Comparison of ENCODE assay signal across 29 mouse cellular contexts in the genomic region with DNA sequence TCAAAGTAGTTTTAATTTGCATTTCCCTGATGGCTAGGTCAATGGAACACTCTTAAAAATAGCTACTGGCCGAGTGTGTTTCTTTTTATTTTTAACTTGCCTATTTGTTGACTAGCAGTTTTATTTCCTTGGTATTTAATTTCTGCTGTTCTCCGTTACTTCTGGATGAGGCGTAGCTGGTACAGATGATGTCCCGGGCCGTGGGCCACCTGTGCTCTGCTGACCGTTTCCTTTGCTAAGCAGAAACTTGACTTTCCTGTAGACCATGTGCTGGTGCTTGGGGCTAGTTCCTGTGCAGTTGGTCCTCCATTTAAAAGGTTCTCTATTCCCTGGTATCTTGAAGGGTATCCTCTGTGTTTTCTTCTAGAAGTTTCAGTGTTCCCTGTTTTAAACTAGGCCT. TPM values are rescaled to one million over a fixed set of nuclear protein-coding genes. Genes with fewer than 3 reads are reported as not detected.
DNase-seq lines count a peak whose midpoint lies in the region; ATAC-seq and TF ChIP-seq lines count a peak whose summit lies in the region.
"Had no signal": no experiment of that assay in that cellular context is flagged by ENCODE, and none has a peak within 500 bp of the region (broad histone marks: within the 10 kb centered on the region; RNA-seq: fewer than 3 reads in every experiment).

No protein-coding gene starts in this region.

- no peaks in the 10 kb centered on the region for H3K27me3 ChIP-seq in heart, embryonic 10.5 days (ENCODE audit: insufficient read depth, poor library complexity, severe bottlenecking)
- no peaks in the 10 kb centered on the region for H3K27me3 ChIP-seq in liver, embryonic 14.5 days (ENCODE audit: control insufficient read depth, insufficient read depth, low read length)
- no peaks in the 10 kb centered on the region for H3K27me3 ChIP-seq in liver, embryonic 11.5 days (replicated peaks; ENCODE audit: control insufficient read depth, insufficient read depth, low read length)
- H3K27me3 ChIP-seq in liver, embryonic 16.5 days (ENCODE audit: control insufficient read depth, insufficient read depth, low read depth, low read length) = no peaks in the 10 kb centered on the region
- H3K27me3 ChIP-seq: CH12.LX; embryonic facial prominence, embryonic 12.5 days; embryonic facial prominence, embryonic 15.5 days; hindbrain, embryonic 13.5 days; intestine, embryonic 15.5 days; Patski had no signal

- no peak overlapping the region for H3K4me3 ChIP-seq in gastrocnemius, adult 2 months
- H3K4me3 ChIP-seq in heart, embryonic 10.5 days = no peak overlapping the region
- no peak overlapping the region for H3K4me3 ChIP-seq in liver, embryonic 14.5 days (ENCODE audit: insufficient read depth in 1 of 2, low read depth in 2 of 2, low read length in 2 of 2)
- no peak overlapping the region for H3K4me3 ChIP-seq in liver, embryonic 11.5 days (ENCODE audit: low read depth, low read length)
- no peak overlapping the region for H3K4me3 ChIP-seq in liver, embryonic 16.5 days (ENCODE audit: low read depth, low read length)
- H3K4me3 ChIP-seq: embryonic facial prominence, embryonic 12.5 days; embryonic facial prominence, embryonic 15.5 days; hindbrain, embryonic 10.5 days; hindbrain, embryonic 13.5 days; intestine, embryonic 15.5 days had no signal

- no peak for ATAC-seq in liver, embryonic 14.5 days (ENCODE audit: insufficient read depth)
- no peak for ATAC-seq in liver, embryonic 11.5 days (replicated peaks; ENCODE audit: low FRiP score)
- no peak for ATAC-seq in liver, embryonic 16.5 days (ENCODE audit: low read depth)
- ATAC-seq: forebrain, embryonic 14.5 days; forebrain, postnatal 0 days; hindbrain, embryonic 16.5 days; intestine, embryonic 15.5 days; Patski had no signal

- peak overlapping the region; percentile 27; the same call in 1 of the 2 replicates for H3K9ac ChIP-seq in liver, embryonic 14.5 days (replicated peaks)
- H3K9ac ChIP-seq in liver, embryonic 11.5 days (ENCODE audit: low read depth, low read length) = no peak overlapping the region
- no peak overlapping the region for H3K9ac ChIP-seq in liver, embryonic 16.5 days (ENCODE audit: low read depth, low read length)
- H3K9ac ChIP-seq: embryonic facial prominence, embryonic 12.5 days; embryonic facial prominence, embryonic 15.5 days; forebrain, postnatal 0 days; hindbrain, embryonic 13.5 days; intestine, embryonic 15.5 days had no signal

- no peaks in the 10 kb centered on the region for H3K9me3 ChIP-seq in heart, embryonic 10.5 days
- no peaks in the 10 kb centered on the region for H3K9me3 ChIP-seq in liver, embryonic 14.5 days (ENCODE audit: control insufficient read depth, low read length)
- H3K9me3 ChIP-seq in liver, embryonic 11.5 days (ENCODE audit: control insufficient read depth, low read length) = no peaks in the 10 kb centered on the region
- no peaks in the 10 kb centered on the region for H3K9me3 ChIP-seq in liver, embryonic 16.5 days (replicated peaks; ENCODE audit: control insufficient read depth, low read length)
- H3K9me3 ChIP-seq: embryonic facial prominence, embryonic 12.5 days; embryonic facial prominence, embryonic 15.5 days; G1E; hindbrain, embryonic 10.5 days; hindbrain, embryonic 13.5 days; intestine, embryonic 15.5 days had no signal

- 0 out of 2 replicates have a peak, but pooled peaks have one; percentile 7 for TF ChIP-seq EP300 in liver, embryonic 14.5 days (IDR thresholded peaks at IDR 0.05; ENCODE audit: low read depth)

- H3K4me1 ChIP-seq in heart, embryonic 10.5 days = 0 out of 2 replicates have a peak, but pooled peaks cover under 1% of the 10 kb centered on the region
- peaks cover 37 to 41% of the 10 kb centered on the region in 2 experiments for H3K4me1 ChIP-seq in liver, embryonic 14.5 days (replicated peaks; ENCODE audit: control insufficient read depth in 2 of 2, insufficient read depth in 2 of 2, low read length in 1 of 2)
- H3K4me1 ChIP-seq in liver, embryonic 11.5 days (replicated peaks; ENCODE audit: control insufficient read depth, insufficient read depth, low read length) = peaks cover 18% of the 10 kb centered on the region
- peaks cover 32% of the 10 kb centered on the region for H3K4me1 ChIP-seq in liver, embryonic 16.5 days (ENCODE audit: control insufficient read depth, low read depth, low read length)

- no peaks in the 10 kb centered on the region for H3K36me3 ChIP-seq in heart, embryonic 10.5 days
- H3K36me3 ChIP-seq in liver, embryonic 14.5 days (replicated peaks; ENCODE audit: control insufficient read depth, insufficient read depth, low read depth) = no peaks in the 10 kb centered on the region
- H3K36me3 ChIP-seq in liver, embryonic 11.5 days (ENCODE audit: control insufficient read depth, insufficient read depth, low read length) = no peaks in the 10 kb centered on the region
- no peaks in the 10 kb centered on the region for H3K36me3 ChIP-seq in liver, embryonic 16.5 days (ENCODE audit: control insufficient read depth, insufficient read depth)
- H3K36me3 ChIP-seq: embryonic facial prominence, embryonic 12.5 days; embryonic facial prominence, embryonic 15.5 days; G1E; hindbrain, embryonic 10.5 days; hindbrain, embryonic 13.5 days; intestine, embryonic 15.5 days had no signal

- H3K27ac ChIP-seq in gastrocnemius, adult 2 months = peak overlapping the region; percentile 87
- H3K27ac ChIP-seq in heart, embryonic 10.5 days = peak overlapping the region; percentile 45; the same call in 1 of the 2 replicates
- H3K27ac ChIP-seq in liver, embryonic 14.5 days = peak overlapping the region; percentile 59
- no peak overlapping the region for H3K27ac ChIP-seq in liver, embryonic 11.5 days (ENCODE audit: low read depth, low read length)
- H3K27ac ChIP-seq in liver, embryonic 16.5 days (ENCODE audit: low read length) = peak overlapping the region; percentile 48; the same call in 1 of the 2 replicates
- H3K27ac ChIP-seq: embryonic facial prominence, embryonic 12.5 days; embryonic facial prominence, embryonic 15.5 days; hindbrain, embryonic 10.5 days; hindbrain, embryonic 13.5 days; intestine, embryonic 15.5 days had no signal

- no peak overlapping the region for H3K4me2 ChIP-seq in liver, embryonic 14.5 days (ENCODE audit: low read depth)
- H3K4me2 ChIP-seq in liver, embryonic 11.5 days = no peak overlapping the region
- H3K4me2 ChIP-seq in liver, embryonic 16.5 days (ENCODE audit: low read depth, low read length) = peak overlapping the region; percentile 4; the same call in 1 of the 2 replicates
- H3K4me2 ChIP-seq: embryonic facial prominence, embryonic 12.5 days; embryonic facial prominence, embryonic 15.5 days; heart, embryonic 11.5 days; hindbrain, embryonic 13.5 days; intestine, embryonic 15.5 days had no signal

- intact Hi-C loops in gastrocnemius, adult 2 months (cut with DNase I) = no loop called here
- intact Hi-C loops in heart, postnatal 14 days (cut with DNase I) = no loop called here

- 83% methylated on average over 6 of the region's 6 CpGs for WGBS in heart, embryonic 10.5 days
- 85% methylated on average over 6 of the region's 6 CpGs for WGBS in liver, embryonic 14.5 days (ENCODE audit: insufficient replicate concordance)
- WGBS in liver, embryonic 11.5 days = 89% methylated on average over 6 of the region's 6 CpGs
- 86% methylated on average over 6 of the region's 6 CpGs for WGBS in liver, embryonic 16.5 days (ENCODE audit: insufficient replicate concordance)

- DNase-seq in gastrocnemius, adult 2 months = peak; percentile 67
- DNase-seq in gastrocnemius, postnatal 4 days (ENCODE audit: low spot score in 2 of 2) = no peak
- no peak for DNase-seq in heart, embryonic 10.5 days (ENCODE audit: low spot score)
- no peak for DNase-seq in heart, postnatal 14 days
- no peak for DNase-seq in liver, embryonic 14.5 days (ENCODE audit: low read depth in 3 of 3, low spot score in 3 of 3)
- DNase-seq in liver, embryonic 11.5 days (ENCODE audit: low spot score) = no peak
- no peak for DNase-seq in cerebellum, postnatal 4 days (ENCODE audit: low spot score in 2 of 2)
- DNase-seq: adrenal gland, postnatal 10 days; adrenal gland, postnatal 36 days; B cell, adult 2 months; cerebellum, adult 18-20 months; cerebellum, adult 9-10 months; cerebellum, postnatal 14 days; forebrain, postnatal 0 days; gastrocnemius, postnatal 14 days; heart, adult 18-20 months; heart, postnatal 36 days had no signal

- no peak for TF ChIP-seq CTCF in gastrocnemius, adult 2 months (IDR thresholded peaks at IDR 0.05)
- no peak for TF ChIP-seq CTCF in liver, embryonic 14.5 days (IDR thresholded peaks at IDR 0.05; ENCODE audit: low read depth)

RNA-seq across cellular contexts. Expression of gene Klhdc2, which starts 4.1 kb away (rescaled TPM):
- total RNA-seq in gastrocnemius, adult 2 months (2021) = 100 to 1,000 TPM; 110 to 114 TPM
- 10 to 100 TPM; 72.3 to 74.8 TPM for total RNA-seq in gastrocnemius, postnatal 4 days (2021)
- polyA plus RNA-seq in heart, embryonic 10.5 days (2016; fragmentation: Nextera tagmentation; extraction: Ambion mirVana) = 142 and 162 TPM in 2 replicates
- 10 to 100 TPM; 90.6 to 93.1 TPM for total RNA-seq in heart, postnatal 14 days (2021)
- 28.8 and 43.4 TPM in 2 replicates for polyA plus RNA-seq in liver, embryonic 14.5 days (2012; rRNA removed)
- polyA plus RNA-seq in liver, embryonic 14.5 days (2014; fragmentation: Nextera tagmentation; extraction: Ambion mirVana) = 84.9 and 92.3 TPM in 2 replicates
- 146 and 152 TPM in 2 replicates for polyA plus RNA-seq in liver, embryonic 11.5 days (2014; fragmentation: Nextera tagmentation; extraction: Ambion mirVana)
- 68.6 and 76.9 TPM in 2 replicates for polyA plus RNA-seq in liver, embryonic 16.5 days (2015; fragmentation: Nextera tagmentation; extraction: Ambion mirVana)

RNA-seq across cellular contexts. Expression of gene Klhdc1, which starts 51.4 kb away (rescaled TPM):
- total RNA-seq in gastrocnemius, adult 2 months (2021) = 10 to 100 TPM; 18.7 to 24.1 TPM
- total RNA-seq in gastrocnemius, postnatal 4 days (2021) = 1 to 10 TPM; 7.1 to 8.7 TPM
- polyA plus RNA-seq in heart, embryonic 10.5 days (2016; fragmentation: Nextera tagmentation; extraction: Ambion mirVana) = 3.5 and 7.3 TPM in 2 replicates
- total RNA-seq in heart, postnatal 14 days (2021) = 10 to 100 TPM; 18.1 to 21.1 TPM
- polyA plus RNA-seq in liver, embryonic 14.5 days (2012; rRNA removed) = 0.26 and 3.3 TPM in 2 replicates
- 1.9 and 3.6 TPM in 2 replicates for polyA plus RNA-seq in liver, embryonic 14.5 days (2014; fragmentation: Nextera tagmentation; extraction: Ambion mirVana)
- polyA plus RNA-seq in liver, embryonic 11.5 days (2014; fragmentation: Nextera tagmentation; extraction: Ambion mirVana) = 5.7 and 5.8 TPM in 2 replicates
- polyA plus RNA-seq in liver, embryonic 16.5 days (2015; fragmentation: Nextera tagmentation; extraction: Ambion mirVana) = 2.5 TPM in 2 replicates
